Mouse (Mus musculus) left cerebral cortex, adult 2 months (tissue): ENCODE measurements around the gene Ak3. TPM values are rescaled to one million over a fixed set of nuclear protein-coding genes. Genes with fewer than 3 reads are reported as not detected.
A peak's percentile ranks its signal among the peaks of the same experiment; 100 is the strongest.

Experiments used
- DNase-seq, 2 experiments: peaks; one replicate each; pipeline ENCODE4 v3.0.0; 2021 to 2022; ENCODE audit warnings: low spot score in 2 of 2, mixed read lengths in 1 of 2; ENCODE audit errors: extremely low spot score in 1 of 2
- H3K27ac ChIP-seq: fragments of 200-600 bp; 2 replicates; pipeline ENCODE4 v1.8.1; 2022
- H3K4me3 ChIP-seq: fragments of 200-600 bp; 2 replicates; pipeline ENCODE4 v1.8.1; 2022
- CTCF ChIP-seq: fragments of 200-600 bp; IDR thresholded peaks from 2 replicates; pipeline ENCODE4 v1.8.1; 2022; ENCODE audit warnings: antibody characterized with exemption, mild to moderate bottlenecking, moderate library complexity
- intact Hi-C: fragments of 180-260 bp; cut with DNase I; formaldehyde crosslinking; loops from one replicate; pipeline ENCODE4 v1.15.1; 2025
- long read RNA-seq, 2 experiments: library from polyadenylated mRNA; stranded (forward); transcript quantifications; one replicate each; pipeline ENCODE4 v2.0.0; 2021; ENCODE audit warnings: borderline mapping rate in 2 of 2
- total RNA-seq, 2 experiments: library from RNA; stranded (reverse); gene quantifications; 2 replicates each; pipeline ENCODE4 v1.2.3; 2021

The Ak3 gene
- total RNA-seq, result 10 to 100 TPM; 51.8 to 56.1 TPM
- long read RNA-seq, experiment 1, transcript Ak3-201 (5 exons, 2,809 nt), result major isoform, 78 of 89 reads
- long read RNA-seq, experiment 1, partial matches to known transcripts, result 2 of 89 reads
- long read RNA-seq, experiment 1, other reads (novel, unspliced or antisense), result 9 of 89 reads
- long read RNA-seq, experiment 2, transcript Ak3-201 (5 exons, 2,809 nt), result major isoform, 67 of 78 reads
- long read RNA-seq, experiment 2, partial matches to known transcripts, result 2 of 78 reads
- long read RNA-seq, experiment 2, other reads (novel, unspliced or antisense), result 9 of 78 reads

- peak; percentile 72 to 79 for DNase-seq
- Histone ChIP-seq H3K4me3 (peak within 1 kb of the TSS; percentile 98), H3K27ac (peak within 1 kb of the TSS; percentile 94)
- TF ChIP-seq CTCF, result peak; percentile 48
- intact Hi-C loops, result loop anchor here (1.0 to 5.0 kb wide), 2 partner anchors 57 to 205 kb away; partner anchors contain the start of genes Cdc37l1 and Jak2
Observed at GRCm38 (mm10) chr19:29047334-29048170, at the start of gene Ak3. Gene Ak3 (minus strand): TSS chr19:29047961.

GRCm38 (mm10) chr19:29092194-29092593, 44.4 kb upstream of the Ak3 start:
- intact Hi-C loops, result no loop called here
- TF ChIP-seq CTCF, result no peak
- DNase-seq, result no peak

GRCm38 (mm10) chr19:29088628-29089027, 40.9 kb upstream of the Ak3 start:
- intact Hi-C loops, result no loop called here
- no peak for TF ChIP-seq CTCF
- Histone ChIP-seq H3K27ac (no peak overlapping the region), H3K4me3 (no peak overlapping the region)
- no peak for DNase-seq

More at GRCm38 (mm10) chr19:29092194-29092593, 44.4 kb upstream of the Ak3 start:
- Histone ChIP-seq H3K27ac (no peak overlapping the region), H3K4me3 (no peak overlapping the region)

- intact Hi-C loops, result no loop called here
- Histone ChIP-seq H3K4me3 (no peak overlapping the region), H3K27ac (no peak overlapping the region)
- no peak for DNase-seq
- TF ChIP-seq CTCF, result no peak
Observed at GRCm38 (mm10) chr19:29074802-29075201, 27.0 kb upstream of the Ak3 start.

GRCm38 (mm10) chr19:29069195-29069594, 21.4 kb upstream of the Ak3 start:
- Histone ChIP-seq H3K4me3 (no peak overlapping the region), H3K27ac (no peak overlapping the region)
- no peak for DNase-seq
- intact Hi-C loops, result loop anchor here (5.0 to 10.0 kb wide), 3 partner anchors 133 to 436 kb away; no protein-coding TSS in a partner anchor
- no peak for TF ChIP-seq CTCF

GRCm38 (mm10) chr19:29066981-29067471, 19.3 kb upstream of the Ak3 start:
- Histone ChIP-seq H3K4me3 (peak overlapping the region; percentile 3; the same call in 1 of the 2 replicates), H3K27ac (peak overlapping the region; percentile 48; the same call in 1 of the 2 replicates)
- intact Hi-C loops, result loop anchor here (5.0 to 10.0 kb wide), 3 partner anchors 135 to 438 kb away; no protein-coding TSS in a partner anchor

GRCm38 (mm10) chr19:29064451-29065102, 16.8 kb upstream of the Ak3 start:
- TF ChIP-seq CTCF, result no peak
- intact Hi-C loops, result loop anchor here (1.0 to 10.0 kb wide), 6 partner anchors 87 to 440 kb away; no protein-coding TSS in a partner anchor
- DNase-seq, result no peak
- Histone ChIP-seq H3K27ac (peak overlapping the region; percentile 48), H3K4me3 (no peak overlapping the region)

More at GRCm38 (mm10) chr19:29066981-29067471, 19.3 kb upstream of the Ak3 start:
- no peak for TF ChIP-seq CTCF
- peak in 1 of 2 experiments; percentile 33 for DNase-seq

- Histone ChIP-seq H3K4me3 (no peak overlapping the region), H3K27ac (peak overlapping the region; percentile 48)
- peak; percentile 94 for TF ChIP-seq CTCF
- intact Hi-C loops, result loop anchor here (1.0 to 10.0 kb wide), 5 partner anchors 86 to 441 kb away; no protein-coding TSS in a partner anchor
- peak; percentile 88 to 89 for DNase-seq
Observed at GRCm38 (mm10) chr19:29063577-29064363, 16.0 kb upstream of the Ak3 start.

- Histone ChIP-seq H3K4me3 (no peak overlapping the region), H3K27ac (no peak overlapping the region)
- intact Hi-C loops, result loop anchor here (5.0 to 10.0 kb wide), 3 partner anchors 86 to 442 kb away; no protein-coding TSS in a partner anchor
- TF ChIP-seq CTCF, result no peak
- no peak for DNase-seq
Observed at GRCm38 (mm10) chr19:29063009-29063408, 15.2 kb upstream of the Ak3 start.

GRCm38 (mm10) chr19:29060299-29060698, 12.5 kb upstream of the Ak3 start:
- Histone ChIP-seq H3K4me3 (no peak overlapping the region), H3K27ac (no peak overlapping the region)
- intact Hi-C loops, result loop anchor here (5.0 to 10.0 kb wide), 3 partner anchors 83 to 445 kb away; no protein-coding TSS in a partner anchor
- TF ChIP-seq CTCF, result no peak
- DNase-seq, result no peak

- intact Hi-C loops, result loop anchor here (5.0 to 10.0 kb wide), 3 partner anchors 82 to 445 kb away; no protein-coding TSS in a partner anchor
- no peak overlapping the region for H3K27ac ChIP-seq
- no peak for DNase-seq
- no peak overlapping the region for H3K4me3 ChIP-seq
- peak; percentile 30 for TF ChIP-seq CTCF
Observed at GRCm38 (mm10) chr19:29059688-29060087, 11.9 kb upstream of the Ak3 start.
